Mouse (Mus musculus) CD4-positive helper T cell, adult 2 months (primary cell): ENCODE data around the gene Glg1.

Experiments
- DNase-seq: peaks from one replicate; pipeline ENCODE4 v3.0.0-alpha.2; 2012; ENCODE audit warnings: low read depth, missing footprints, low spot score

Glg1 gene

GRCm38 (mm10) chr8:111145460-111146012 is 113.5 kb downstream of the Glg1 start:
- DNase-seq = peak; percentile 94

DNA sequence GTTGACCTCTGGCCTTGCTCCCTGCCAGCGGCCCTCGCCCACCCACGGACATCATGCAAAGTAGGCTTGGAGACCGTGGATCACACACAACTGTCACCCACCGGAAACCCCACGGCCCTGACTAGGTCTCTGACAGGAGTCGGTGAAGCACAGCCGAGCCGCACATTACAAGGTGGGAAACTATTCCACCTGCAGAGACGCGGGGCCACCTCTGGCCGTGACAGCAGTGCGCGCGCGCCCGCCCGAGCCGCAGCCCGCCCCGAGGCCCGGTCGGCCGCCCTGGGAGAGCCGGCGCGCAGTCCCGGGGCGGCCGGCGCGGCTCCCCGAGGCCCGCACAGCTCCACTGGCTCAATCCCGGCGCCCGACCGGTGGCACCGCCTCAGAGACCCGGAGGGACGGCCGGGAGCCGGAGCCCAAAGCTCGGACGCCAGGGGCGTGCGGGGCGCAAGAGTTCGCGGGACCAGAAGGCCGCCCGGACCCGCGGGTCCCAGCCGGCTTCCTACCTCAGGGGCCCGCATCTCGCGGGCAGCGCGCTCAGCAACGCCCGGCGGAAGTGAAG is 114.0 kb downstream of the Glg1 start:
- peak; percentile 50 for DNase-seq

DNA sequence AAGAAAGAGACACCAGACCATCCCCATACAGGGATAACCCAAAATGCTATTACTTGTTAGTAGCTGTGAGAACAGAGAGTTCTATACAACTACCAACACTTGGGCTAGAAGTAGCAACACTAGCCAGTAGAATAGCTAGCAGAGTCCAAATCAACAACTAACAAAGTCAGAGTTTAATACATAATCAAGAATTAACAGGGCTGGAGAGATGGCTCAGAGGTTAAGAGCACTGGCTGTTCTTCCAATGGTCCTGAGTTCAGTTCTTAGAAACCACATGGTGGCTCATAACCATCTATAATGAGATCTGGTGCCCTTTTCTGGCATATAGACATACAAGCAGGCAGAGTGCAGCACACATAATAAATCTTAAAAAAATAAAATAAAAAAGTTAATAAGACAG is 116.5 kb downstream of the Glg1 start:
- DNase-seq = no peak

GRCm38 (mm10) chr8:111130756-111131155 is 128.3 kb downstream of the Glg1 start:
- DNase-seq = no peak

GRCm38 (mm10) chr8:111119481-111119880 is 139.5 kb downstream of the Glg1 start:
- DNase-seq = no peak

- no peak for DNase-seq
These were observed 144.1 kb downstream of the Glg1 start for GRCm38 (mm10) chr8:111114891-111115290.
